Mouse (Mus musculus) right cerebral cortex, postnatal 10 days (tissue): Measurements from ENCODE around the gene Defa20.
"Not testable (repeated sequence)": the region's sequence is repeated elsewhere in the genome, so short reads cannot be mapped to it uniquely, and the experiment has no call there.

Source experiments
- DNase-seq, 2 experiments: peaks; one replicate each; pipeline ENCODE4 v3.0.0; 2021; ENCODE audit warnings: low spot score in 2 of 2

Gene Defa20

GRCm38 (mm10) chr8:21508958-21509357 is at the start of gene Defa20:
Gene Defa20, plus strand, starts transcription at chr8:21509258.
- not testable (repeated sequence) for DNase-seq

GRCm38 (mm10) chr8:21528732-21529131 is 19.7 kb downstream of the Defa20 start, which contains the start of gene Defa32:
Gene Defa32, plus strand, starts transcription at chr8:21529032.
- DNase-seq: not testable (repeated sequence)
